Mouse (Mus musculus) neural tube, embryonic 11.5 days (tissue): Measurements from ENCODE around the gene Ak1. TPM values are rescaled to one million over a fixed set of nuclear protein-coding genes. Genes with fewer than 3 reads are reported as not detected.

ENCODE experiments used
- ATAC-seq: fragments of 200-750 bp; cut with Nextera tagmentation; 2 replicates; pipeline ENCODE4 v1.8.0; 2017; ENCODE audit warnings: moderate number of reproducible peaks, mild to moderate bottlenecking, moderate TSS enrichment, moderate library complexity; ENCODE audit not compliant: insufficient read depth, low FRiP score, low TSS enrichment
- DNase-seq: peaks from one replicate; pipeline ENCODE4 v3.0.0-alpha.2; 2015; ENCODE audit warnings: low spot score
- H3K27ac ChIP-seq: fragments of 300-500 bp; sonication (generic); 2 replicates; pipeline ENCODE4 v1.5.1; 2014; ENCODE audit warnings: low read depth, mild to moderate bottlenecking, low read length
- H3K27me3 ChIP-seq: fragments of 300-500 bp; sonication (generic); 2 replicates; pipeline ENCODE4 v1.6.1; 2014; ENCODE audit warnings: mild to moderate bottlenecking, low read length, mixed read lengths; ENCODE audit not compliant: control insufficient read depth, insufficient read depth
- H3K36me3 ChIP-seq: fragments of 300-500 bp; sonication (generic); 2 replicates; pipeline ENCODE4 v1.6.1; 2014; ENCODE audit warnings: mild to moderate bottlenecking, low read length, moderate library complexity, mixed read lengths; ENCODE audit not compliant: control insufficient read depth, insufficient read depth
- H3K4me1 ChIP-seq: fragments of 300-500 bp; sonication (generic); 2 replicates; pipeline ENCODE4 v1.6.1; 2014; ENCODE audit warnings: low read length, mixed read lengths; ENCODE audit not compliant: control insufficient read depth, insufficient read depth
- H3K4me2 ChIP-seq: fragments of 300-500 bp; sonication (generic); 2 replicates; pipeline ENCODE4 v1.6.1; 2014; ENCODE audit warnings: low read depth, mild to moderate bottlenecking, moderate library complexity
- H3K4me3 ChIP-seq: fragments of 300-500 bp; sonication (generic); 2 replicates; pipeline ENCODE4 v1.5.1; 2014; ENCODE audit warnings: low read depth, low read length
- H3K9ac ChIP-seq: fragments of 300-500 bp; sonication (generic); 2 replicates; pipeline ENCODE4 v1.6.1; 2014; ENCODE audit warnings: mild to moderate bottlenecking, low read length
- H3K9me3 ChIP-seq: fragments of 300-500 bp; sonication (generic); 2 replicates; pipeline ENCODE4 v1.6.1; 2016; ENCODE audit warnings: low read length; ENCODE audit not compliant: control insufficient read depth
- WGBS: fragments of 180-500 bp; shearing (Covaris S2); extraction: QIAGEN DNeasy Blood & Tissue Kit; methylation state at CpG from one replicate; pipeline ENCODE4 v1.1.7; 2014; 5-methylcytosine and 5-hydroxymethylcytosine counted together
- microRNA counts: library from miRNA; unstranded; fragments of <30 nt; microRNA quantifications from one replicate; lab custom pipeline; 2015
- microRNA-seq: library from miRNA; unstranded; fragments of <30 nt; microRNA quantifications from one replicate; pipeline ENCODE4, GENCODE M21; 2016
- polyA plus RNA-seq: library from polyadenylated mRNA; unstranded; fragments of >200 nt; fragmentation: Nextera tagmentation; extraction: Ambion mirVana; gene quantifications from 2 replicates; pipeline ENCODE4 v1.2.1, GENCODE M21; 2014

The Ak1 gene
- polyA plus RNA-seq, 1 experiment from 2014 or later, result 33.0 TPM

DNA sequence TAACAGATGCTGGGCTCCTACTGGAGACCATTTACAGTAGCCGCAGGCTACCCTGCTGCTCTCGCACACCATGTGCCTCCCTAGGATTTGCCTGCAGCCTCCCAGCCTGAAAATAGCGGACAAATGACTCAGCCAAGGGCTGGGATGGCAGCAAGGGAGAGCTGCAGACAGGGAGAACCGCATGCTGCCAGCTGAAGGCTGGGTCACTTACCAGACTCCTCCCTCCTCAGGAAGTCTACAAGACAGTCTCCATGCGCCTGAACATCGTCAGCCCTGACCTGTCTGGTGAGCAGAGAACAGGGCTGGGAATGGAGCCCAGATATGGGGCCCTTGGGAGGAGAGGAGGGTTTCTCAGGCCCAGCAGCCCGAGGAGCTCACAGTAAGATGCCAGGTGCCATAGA, 58.5 kb downstream of the Ak1 start:
- Histone ChIP-seq H3K27ac (no peak overlapping the region), H3K36me3 (peaks cover 6% of the 10 kb centered on the region; the same call in 1 of the 2 replicates), H3K4me1 (no peaks in the 10 kb centered on the region), H3K27me3 (no peaks in the 10 kb centered on the region), H3K4me3 (no peak overlapping the region), H3K4me2 (no peak overlapping the region), H3K9ac (no peak overlapping the region), H3K9me3 (no peaks in the 10 kb centered on the region)
- ATAC-seq, result no peak
- 55% methylated on average over 7 of the region's 7 CpGs for WGBS
- no peak for DNase-seq

DNA sequence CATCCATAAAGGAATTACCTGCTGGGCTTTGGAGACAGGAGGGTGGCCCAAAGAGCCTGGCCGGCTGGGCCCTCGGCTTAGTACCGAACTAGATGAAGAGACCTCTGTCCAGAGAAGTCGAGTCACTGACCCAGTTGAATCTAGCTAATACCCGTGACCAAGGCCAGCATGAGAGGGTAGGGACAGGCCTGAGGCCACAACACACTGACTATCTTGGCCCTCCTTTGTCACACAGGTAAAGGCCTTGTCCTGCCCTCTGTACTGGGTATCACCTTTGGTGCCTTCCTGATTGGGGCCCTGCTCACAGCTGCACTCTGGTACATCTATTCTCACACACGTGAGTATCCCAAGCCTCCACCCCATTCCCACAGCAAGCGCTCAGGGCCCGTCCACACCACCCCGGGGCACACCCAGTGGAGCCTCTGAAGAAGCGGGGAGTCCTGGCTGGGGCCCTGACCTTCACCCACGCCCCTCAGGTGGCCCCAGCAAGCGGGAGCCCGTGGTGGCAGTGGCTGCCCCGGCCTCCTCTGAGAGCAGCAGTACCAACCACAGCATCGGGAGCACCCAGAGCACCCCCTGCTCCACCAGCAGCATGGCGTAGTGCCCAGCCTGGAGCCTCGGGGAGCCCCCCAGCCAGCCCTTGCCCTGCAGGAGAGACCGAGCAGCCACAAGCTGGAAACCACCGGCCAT, 59.5 kb downstream of the Ak1 start:
- no peak overlapping the region for H3K4me2 ChIP-seq
- no peak for DNase-seq
- no peak for ATAC-seq
- no peak overlapping the region for H3K4me3 ChIP-seq
- H3K9ac ChIP-seq, result no peak overlapping the region
- no peaks in the 10 kb centered on the region for H3K4me1 ChIP-seq
- no peaks in the 10 kb centered on the region for H3K9me3 ChIP-seq
- H3K27me3 ChIP-seq, result no peaks in the 10 kb centered on the region
- WGBS, result 90% methylated on average over 19 of the region's 19 CpGs
- no peak overlapping the region for H3K27ac ChIP-seq
- peaks cover 9% of the 10 kb centered on the region; the same call in 1 of the 2 replicates for H3K36me3 ChIP-seq

DNA sequence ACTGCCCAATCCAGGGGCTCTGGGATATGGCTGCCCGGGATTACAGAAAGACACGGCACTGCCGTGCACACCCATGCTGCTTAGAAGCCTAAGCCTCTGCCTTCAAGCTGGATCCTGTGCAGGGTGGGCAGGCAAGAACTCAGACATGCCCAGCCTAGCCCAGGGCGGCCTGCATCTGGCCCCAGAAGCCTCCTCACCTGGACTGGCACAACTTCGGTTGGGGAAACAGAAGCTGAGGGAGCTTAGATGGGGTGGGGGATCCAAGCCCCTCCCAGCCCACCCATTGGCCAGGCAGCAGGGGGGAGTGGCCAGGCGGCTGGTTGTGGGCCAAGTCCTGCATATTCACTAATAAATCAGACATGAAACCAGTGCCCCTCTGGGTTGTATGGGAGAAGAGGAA, 60.2 kb downstream of the Ak1 start:
- H3K27me3 ChIP-seq, result no peaks in the 10 kb centered on the region
- H3K4me1 ChIP-seq, result no peaks in the 10 kb centered on the region
- no peak overlapping the region for H3K4me2 ChIP-seq
- peaks cover 11% of the 10 kb centered on the region; the same call in 1 of the 2 replicates for H3K36me3 ChIP-seq
- ATAC-seq (no peak), DNase-seq (no peak)
- H3K27ac ChIP-seq, result no peak overlapping the region
- H3K9me3 ChIP-seq, result no peaks in the 10 kb centered on the region
- WGBS, result 68% methylated on average over 6 of the region's 6 CpGs
- H3K9ac ChIP-seq, result no peak overlapping the region
- no peak overlapping the region for H3K4me3 ChIP-seq

DNA sequence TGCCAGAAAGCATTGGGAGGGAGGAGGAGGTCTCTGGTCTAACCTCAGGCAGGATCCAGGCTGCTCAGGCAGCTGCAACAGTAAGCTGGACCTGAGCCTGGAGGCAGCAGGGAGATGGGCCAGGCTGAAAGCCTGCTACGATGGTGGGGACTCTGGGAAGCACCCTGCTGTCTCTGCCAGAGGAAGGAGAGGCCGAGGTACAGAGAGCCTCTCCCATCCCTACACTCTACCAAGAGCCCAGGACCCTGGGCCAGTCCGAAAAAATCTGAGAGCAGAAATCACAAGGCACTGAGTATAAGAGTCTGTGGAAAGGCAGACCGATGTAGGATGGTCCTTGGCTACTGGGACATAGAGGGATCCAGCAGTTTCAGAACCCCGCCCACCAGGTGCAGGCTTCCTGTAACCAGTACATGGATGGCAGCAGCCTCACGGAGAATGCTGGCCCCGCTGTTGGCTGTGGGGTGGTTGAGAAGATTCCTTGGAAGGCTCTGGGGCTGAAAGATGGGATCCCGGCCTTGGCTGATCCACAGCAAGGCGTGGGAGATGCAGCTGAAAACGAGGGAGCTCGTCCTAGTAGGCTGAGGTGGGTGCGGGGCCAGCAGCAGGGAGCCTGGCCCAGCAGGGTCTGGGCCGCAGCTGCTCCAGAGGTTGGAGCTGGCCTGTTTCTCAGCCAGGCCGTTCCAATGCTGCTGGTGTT, 61.3 kb downstream of the Ak1 start:
- H3K4me3 ChIP-seq, result no peak overlapping the region
- H3K4me2 ChIP-seq, result no peak overlapping the region
- ATAC-seq (no peak), DNase-seq (no peak)
- no peak overlapping the region for H3K27ac ChIP-seq
- 80% methylated on average over 14 of the region's 14 CpGs for WGBS
- peaks cover 11% of the 10 kb centered on the region; the same call in 1 of the 2 replicates for H3K36me3 ChIP-seq
- H3K27me3 ChIP-seq, result no peaks in the 10 kb centered on the region
- H3K9me3 ChIP-seq, result no peaks in the 10 kb centered on the region
- H3K4me1 ChIP-seq, result no peaks in the 10 kb centered on the region
- H3K9ac ChIP-seq, result no peak overlapping the region

DNA sequence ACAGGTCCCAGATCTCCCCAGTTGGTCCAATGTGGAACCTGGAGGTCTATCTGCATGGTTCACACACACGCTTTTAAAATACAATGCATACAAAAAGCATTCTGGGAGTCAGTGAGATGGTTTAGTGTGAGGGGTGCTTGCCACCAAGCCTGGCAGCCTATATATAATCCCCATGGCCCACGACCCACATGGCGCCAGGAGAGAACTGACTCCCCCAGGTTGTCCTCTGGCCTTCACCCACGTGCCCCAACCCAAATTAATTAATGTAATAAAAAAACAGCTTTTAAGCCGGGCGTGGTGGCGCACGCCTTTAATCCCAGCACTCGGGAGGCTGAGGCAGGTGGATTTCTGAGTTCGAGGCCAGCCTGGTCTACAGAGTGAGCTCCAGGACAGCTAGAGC, 62.1 kb downstream of the Ak1 start:
- DNase-seq (no peak), ATAC-seq (no peak)
- Histone ChIP-seq H3K4me1 (no peaks in the 10 kb centered on the region), H3K4me3 (no peak overlapping the region), H3K27me3 (no peaks in the 10 kb centered on the region), H3K36me3 (peaks cover 11% of the 10 kb centered on the region; the same call in 1 of the 2 replicates), H3K4me2 (no peak overlapping the region), H3K9ac (no peak overlapping the region), H3K9me3 (no peaks in the 10 kb centered on the region), H3K27ac (no peak overlapping the region)
- 95% methylated on average over 10 of the region's 10 CpGs for WGBS

MicroRNA genes within 50 kb of the gene (microRNA counts, 519-probe panel; counts per million panel counts)
- microRNA mmu-miR-1954 (lab: Ali Mortazavi, UCI), result 171 counts per million, percentile 57 among the panel's probes with 10 or more counts

Small RNAs within 50 kb of the gene (microRNA-seq; reads per million reads assigned to microRNA genes)
- gene Gm47291, result not detected
- not detected for gene Mir1954

Other genes with a start within 250 kb of the Ak1 start
- 59.8 and 65.6 TPM in 2 replicates for gene 1110008P14Rik, start 239.8 kb upstream of the Ak1 start, polyA plus RNA-seq
- 0.25 and 0.51 TPM in 2 replicates for gene Lcn2, start 233.5 kb upstream of the Ak1 start, polyA plus RNA-seq
- gene Ptges2, start 225.9 kb upstream of the Ak1 start, polyA plus RNA-seq, result 25.6 and 33.6 TPM in 2 replicates
- 5.5 and 6.9 TPM in 2 replicates for gene Naif1, start 171.3 kb upstream of the Ak1 start, polyA plus RNA-seq
- 28.1 and 33.5 TPM in 2 replicates for gene Slc25a25, start 170.3 kb upstream of the Ak1 start, polyA plus RNA-seq
- 13.1 and 13.2 TPM in 2 replicates for gene Fam102a, start 86.4 kb upstream of the Ak1 start, polyA plus RNA-seq
- gene Dpm2, start 50.9 kb upstream of the Ak1 start, polyA plus RNA-seq, result 110 and 111 TPM in 2 replicates
- gene Pip5kl1, start 47.0 kb upstream of the Ak1 start, polyA plus RNA-seq, result 2.6 and 3.6 TPM in 2 replicates
- 0.25 and 0.58 TPM in 2 replicates for gene 9430097D07Rik, start 46.1 kb upstream of the Ak1 start, polyA plus RNA-seq
- 20.9 and 21.8 TPM in 2 replicates for gene St6galnac4, start 34.7 kb upstream of the Ak1 start, polyA plus RNA-seq
- 4.8 and 5.1 TPM in 2 replicates for gene St6galnac6, start 22.0 kb upstream of the Ak1 start, polyA plus RNA-seq
- gene Eng, start 24.8 kb downstream of the Ak1 start, polyA plus RNA-seq, result 24.5 and 26.8 TPM in 2 replicates
- gene Fpgs, start 82.4 kb downstream of the Ak1 start, polyA plus RNA-seq, result 18.0 and 19.4 TPM in 2 replicates
- 82.4 and 84.6 TPM in 2 replicates for gene Cdk9, start 91.3 kb downstream of the Ak1 start, polyA plus RNA-seq
- 30.6 TPM in 2 replicates for gene Sh2d3c, start 99.3 kb downstream of the Ak1 start, polyA plus RNA-seq
- gene 6330409D20Rik, start 119.3 kb downstream of the Ak1 start, polyA plus RNA-seq, result 2.1 and 2.2 TPM in 2 replicates
- gene Tor2a, start 135.5 kb downstream of the Ak1 start, polyA plus RNA-seq, result 59.7 and 63.1 TPM in 2 replicates
- gene Ttc16, start 153.9 kb downstream of the Ak1 start, polyA plus RNA-seq, result 0.27 and 1.1 TPM in 2 replicates
- gene Ptrh1, start 154.0 kb downstream of the Ak1 start, polyA plus RNA-seq, result 3.4 and 3.6 TPM in 2 replicates
- gene Cfap157, start 162.7 kb downstream of the Ak1 start, polyA plus RNA-seq, result 0.87 TPM in 1 of 2 replicates, not detected in the other
- gene Stxbp1, start 225.5 kb downstream of the Ak1 start, polyA plus RNA-seq, result 74.0 and 89.9 TPM in 2 replicates